Mouse (Mus musculus) midbrain, embryonic 11.5 days (tissue): Measurements from ENCODE around the gene Mov10. TPM values are rescaled to one million over a fixed set of nuclear protein-coding genes. Genes with fewer than 3 reads are reported as not detected.

Experiments used
- ATAC-seq: fragments of 200-750 bp; cut with Nextera tagmentation; 2 replicates; pipeline ENCODE4 v1.8.0; 2017; ENCODE audit warnings: moderate TSS enrichment, moderate library complexity; ENCODE audit not compliant: low FRiP score
- DNase-seq: peaks from one replicate; pipeline ENCODE4 v3.0.0; 2015; ENCODE audit warnings: low spot score; ENCODE audit errors: missing footprints
- H3K27ac ChIP-seq: fragments of 300-500 bp; sonication (generic); 2 replicates; pipeline ENCODE4 v1.5.1; 2014; ENCODE audit warnings: low read depth, low read length
- H3K27me3 ChIP-seq: fragments of 300-500 bp; sonication (generic); 2 replicates; pipeline ENCODE4 v1.6.1; 2014; ENCODE audit warnings: mild to moderate bottlenecking, low read length, moderate library complexity, mixed read lengths; ENCODE audit not compliant: control insufficient read depth, insufficient read depth
- H3K36me3 ChIP-seq: fragments of 300-500 bp; sonication (generic); 2 replicates; pipeline ENCODE4 v1.6.1; 2014; ENCODE audit warnings: mild to moderate bottlenecking, low read length, moderate library complexity, mixed read lengths; ENCODE audit not compliant: control insufficient read depth, insufficient read depth
- H3K4me1 ChIP-seq: fragments of 300-500 bp; sonication (generic); 2 replicates; pipeline ENCODE4 v1.6.1; 2014; ENCODE audit warnings: low read length; ENCODE audit not compliant: control insufficient read depth, insufficient read depth
- H3K4me2 ChIP-seq: fragments of 300-500 bp; sonication (generic); 2 replicates; pipeline ENCODE4 v1.6.1; 2014; ENCODE audit warnings: mild to moderate bottlenecking, moderate library complexity
- H3K4me3 ChIP-seq: fragments of 300-500 bp; sonication (generic); 2 replicates; pipeline ENCODE4 v1.5.1; 2014; ENCODE audit warnings: low read depth, low read length
- H3K9ac ChIP-seq: fragments of 300-500 bp; sonication (generic); 2 replicates; pipeline ENCODE4 v1.6.1; 2014; ENCODE audit warnings: low read length
- H3K9me3 ChIP-seq: fragments of 300-500 bp; sonication (generic); 2 replicates; pipeline ENCODE4 v1.6.1; 2016; ENCODE audit warnings: low read length; ENCODE audit not compliant: control insufficient read depth
- WGBS: fragments of 180-500 bp; shearing (Covaris S2); extraction: QIAGEN DNeasy Blood & Tissue Kit; methylation state at CpG from one replicate; pipeline ENCODE4 v1.1.7; 2014; 5-methylcytosine and 5-hydroxymethylcytosine counted together
- polyA plus RNA-seq: library from polyadenylated mRNA; unstranded; fragments of >200 nt; fragmentation: Nextera tagmentation; extraction: Ambion mirVana; gene quantifications from 2 replicates; pipeline ENCODE4 v1.2.1, GENCODE M21; 2014

Mov10 gene
- polyA plus RNA-seq, 1 experiment from 2014 or later, result 9.5 TPM

GRCm38 (mm10) chr3:104780561-104781420, 37.6 kb downstream of the Mov10 start, which contains the start of gene Ppm1j:
Ppm1j (plus strand) TSS chr3:104781056.
- Histone ChIP-seq H3K9me3 (no peaks in the 10 kb centered on the region), H3K27me3 (peaks cover 88% of the 10 kb centered on the region), H3K4me1 (peaks cover 20% of the 10 kb centered on the region), H3K36me3 (no peaks in the 10 kb centered on the region), H3K4me2 (peak within 1 kb of the TSS; percentile 78), H3K27ac (no peak within 1 kb of the TSS), H3K9ac (peak within 1 kb of the TSS; percentile 46), H3K4me3 (peak within 1 kb of the TSS; percentile 38)
- DNase-seq, result peak; percentile 94
- peak; percentile 80 for ATAC-seq
- whole genome bisulfite sequencing, result under 1% methylated on average over 55 of the region's 56 CpGs

- Histone ChIP-seq H3K9ac (no peak overlapping the region), H3K4me1 (peaks cover 20% of the 10 kb centered on the region), H3K4me3 (no peak overlapping the region), H3K27me3 (peaks cover 89% of the 10 kb centered on the region), H3K36me3 (no peaks in the 10 kb centered on the region), H3K9me3 (no peaks in the 10 kb centered on the region), H3K27ac (no peak overlapping the region), H3K4me2 (no peak overlapping the region)
- DNase-seq, result peak; percentile 95
- 3% methylated on average over 7 of the region's 7 CpGs for WGBS
- ATAC-seq, result peak; percentile 38; the same call in 1 of the 2 replicates
These were observed 38.4 kb downstream of the Mov10 start for GRCm38 (mm10) chr3:104779949-104780348.

GRCm38 (mm10) chr3:104777342-104777741, 41.0 kb downstream of the Mov10 start:
- WGBS, result under 1% methylated on average over 20 of the region's 20 CpGs
- ATAC-seq (no peak), DNase-seq (peak; percentile 91)
- no peaks in the 10 kb centered on the region for H3K9me3 ChIP-seq
- no peaks in the 10 kb centered on the region for H3K36me3 ChIP-seq
- H3K27me3 ChIP-seq, result peaks cover 67% of the 10 kb centered on the region
- peak overlapping the region; percentile 36 for H3K9ac ChIP-seq
- H3K4me2 ChIP-seq, result peak overlapping the region; percentile 52
- peaks cover 20% of the 10 kb centered on the region for H3K4me1 ChIP-seq
- H3K27ac ChIP-seq, result no peak overlapping the region
- H3K4me3 ChIP-seq, result peak overlapping the region; percentile 27

GRCm38 (mm10) chr3:104773301-104773700, 45.1 kb downstream of the Mov10 start:
- DNase-seq, result no peak
- ATAC-seq, result no peak
- Histone ChIP-seq H3K9me3 (no peaks in the 10 kb centered on the region), H3K9ac (no peak overlapping the region), H3K27me3 (peaks cover 29% of the 10 kb centered on the region), H3K27ac (no peak overlapping the region), H3K4me3 (no peak overlapping the region), H3K4me1 (0 out of 2 replicates have a peak, but pooled peaks cover 5% of the 10 kb centered on the region), H3K36me3 (no peaks in the 10 kb centered on the region), H3K4me2 (no peak overlapping the region)
- 59% methylated on average over 7 of the region's 7 CpGs for WGBS

- no peak overlapping the region for H3K4me2 ChIP-seq
- DNase-seq (no peak), ATAC-seq (no peak)
- peaks cover 10% of the 10 kb centered on the region for H3K27me3 ChIP-seq
- H3K27ac ChIP-seq, result no peak overlapping the region
- no peak overlapping the region for H3K4me3 ChIP-seq
- H3K4me1 ChIP-seq, result no peaks in the 10 kb centered on the region
- no peak overlapping the region for H3K9ac ChIP-seq
- no peaks in the 10 kb centered on the region for H3K9me3 ChIP-seq
- H3K36me3 ChIP-seq, result no peaks in the 10 kb centered on the region
- 62% methylated on average over 6 of the region's 6 CpGs for WGBS
These were observed 46.9 kb downstream of the Mov10 start for GRCm38 (mm10) chr3:104771460-104771859.

- no peak for DNase-seq
- 77% methylated on average over 3 of the region's 3 CpGs for WGBS
- no peak overlapping the region for H3K4me2 ChIP-seq
- H3K4me3 ChIP-seq, result no peak overlapping the region
- H3K9ac ChIP-seq, result no peak overlapping the region
- H3K36me3 ChIP-seq, result no peaks in the 10 kb centered on the region
- ATAC-seq, result no peak
- H3K27ac ChIP-seq, result no peak overlapping the region
- H3K27me3 ChIP-seq, result peaks cover 5% of the 10 kb centered on the region; the same call in 1 of the 2 replicates
- H3K4me1 ChIP-seq, result no peaks in the 10 kb centered on the region
- no peaks in the 10 kb centered on the region for H3K9me3 ChIP-seq
These were observed 47.4 kb downstream of the Mov10 start for GRCm38 (mm10) chr3:104770918-104771317.

GRCm38 (mm10) chr3:104770035-104770434, 48.3 kb downstream of the Mov10 start:
- Histone ChIP-seq H3K4me2 (no peak overlapping the region), H3K9me3 (no peaks in the 10 kb centered on the region), H3K27me3 (0 out of 2 replicates have a peak, but pooled peaks cover 2% of the 10 kb centered on the region), H3K27ac (no peak overlapping the region), H3K9ac (no peak overlapping the region), H3K36me3 (no peaks in the 10 kb centered on the region), H3K4me3 (no peak overlapping the region), H3K4me1 (no peaks in the 10 kb centered on the region)
- DNase-seq, result no peak
- WGBS, result 55% methylated on average over 10 of the region's 10 CpGs
- ATAC-seq, result no peak

- DNase-seq (peak; percentile 59), ATAC-seq (no peak)
- Histone ChIP-seq H3K4me2 (no peak overlapping the region), H3K9ac (no peak overlapping the region), H3K27ac (no peak overlapping the region), H3K4me3 (no peak overlapping the region), H3K9me3 (no peaks in the 10 kb centered on the region), H3K27me3 (0 out of 2 replicates have a peak, but pooled peaks cover 2% of the 10 kb centered on the region), H3K36me3 (no peaks in the 10 kb centered on the region), H3K4me1 (no peaks in the 10 kb centered on the region)
- WGBS, result 23% methylated on average over 3 of the region's 3 CpGs
These were observed 49.2 kb downstream of the Mov10 start for GRCm38 (mm10) chr3:104769135-104769534.

GRCm38 (mm10) chr3:104767716-104768115, 50.6 kb downstream of the Mov10 start:
- 84% methylated on average over 4 of the region's 4 CpGs for WGBS
- H3K27ac ChIP-seq, result no peak overlapping the region
- H3K4me1 ChIP-seq, result no peaks in the 10 kb centered on the region
- no peaks in the 10 kb centered on the region for H3K9me3 ChIP-seq
- no peak overlapping the region for H3K4me2 ChIP-seq
- peak; percentile 72 for DNase-seq
- H3K36me3 ChIP-seq, result no peaks in the 10 kb centered on the region
- H3K27me3 ChIP-seq, result no peaks in the 10 kb centered on the region
- H3K9ac ChIP-seq, result no peak overlapping the region
- H3K4me3 ChIP-seq, result no peak overlapping the region
- no peak for ATAC-seq
